Mouse (Mus musculus): ENCODE data around the gene Nuf2. TPM values are rescaled to one million over a fixed set of nuclear protein-coding genes. Genes with fewer than 3 reads are reported as not detected.

The Nuf2 gene
- total RNA-seq (2015) (69.4 and 84.3 TPM in 2 replicates), total RNA-seq (2017) (148 and 151 TPM in 2 replicates)

- peak; percentile 99 for ATAC-seq (replicated peaks; ENCODE audit: poor library complexity)
Observed at GRCm38 (mm10) chr1:169530876-169531701, at the start of gene Nuf2. Nuf2 (minus strand) TSS chr1:169531464.

- no peak for ATAC-seq (replicated peaks; ENCODE audit: poor library complexity)
Observed at GRCm38 (mm10) chr1:169579572-169579971, 48.3 kb upstream of the Nuf2 start.

GRCm38 (mm10) chr1:169574136-169574535 is 42.9 kb upstream of the Nuf2 start:
- ATAC-seq (replicated peaks; ENCODE audit: poor library complexity): no peak

GRCm38 (mm10) chr1:169555621-169556020 is 24.4 kb upstream of the Nuf2 start:
- ATAC-seq (replicated peaks; ENCODE audit: poor library complexity): no peak

GRCm38 (mm10) chr1:169555019-169555418 is 23.8 kb upstream of the Nuf2 start:
- no peak for ATAC-seq (replicated peaks; ENCODE audit: poor library complexity)

- ATAC-seq (replicated peaks; ENCODE audit: poor library complexity): no peak
Observed at GRCm38 (mm10) chr1:169553446-169553845, 22.2 kb upstream of the Nuf2 start.

- no peak for ATAC-seq (replicated peaks; ENCODE audit: poor library complexity)
Observed at GRCm38 (mm10) chr1:169540415-169540814, 9.2 kb upstream of the Nuf2 start.

GRCm38 (mm10) chr1:169531702-169532535 is 655 bp upstream of the Nuf2 start:
- ATAC-seq (replicated peaks; ENCODE audit: poor library complexity): peak; percentile 56

- ATAC-seq (replicated peaks; ENCODE audit: poor library complexity): no peak
Observed at GRCm38 (mm10) chr1:169529996-169530518, 1.2 kb downstream of the Nuf2 start.

- ATAC-seq (replicated peaks; ENCODE audit: poor library complexity): no peak
Observed at GRCm38 (mm10) chr1:169526006-169526680, 5.1 kb downstream of the Nuf2 start.

- 0 out of 2 replicates have a peak, but pooled peaks have one; percentile 32 for ATAC-seq (replicated peaks; ENCODE audit: poor library complexity)
Observed at GRCm38 (mm10) chr1:169519337-169519736, 11.9 kb downstream of the Nuf2 start.

GRCm38 (mm10) chr1:169517899-169518517 is 13.3 kb downstream of the Nuf2 start:
- peak; percentile 82 for ATAC-seq (replicated peaks; ENCODE audit: poor library complexity)

- ATAC-seq (replicated peaks; ENCODE audit: poor library complexity): no peak
Observed at GRCm38 (mm10) chr1:169517376-169517892, 13.8 kb downstream of the Nuf2 start.

- no peak for ATAC-seq (replicated peaks; ENCODE audit: poor library complexity)
Observed at GRCm38 (mm10) chr1:169506354-169506753, 24.9 kb downstream of the Nuf2 start.

GRCm38 (mm10) chr1:169502876-169503275 is 28.4 kb downstream of the Nuf2 start:
- ATAC-seq (replicated peaks; ENCODE audit: poor library complexity): no peak

- ATAC-seq (replicated peaks; ENCODE audit: poor library complexity): 0 out of 2 replicates have a peak, but pooled peaks have one; percentile 53
Observed at GRCm38 (mm10) chr1:169495621-169496020, 35.6 kb downstream of the Nuf2 start.

- ATAC-seq (replicated peaks; ENCODE audit: poor library complexity): no peak
Observed at GRCm38 (mm10) chr1:169491561-169491960, 39.7 kb downstream of the Nuf2 start.

GRCm38 (mm10) chr1:169485408-169485885 is 45.8 kb downstream of the Nuf2 start:
- no peak for ATAC-seq (replicated peaks; ENCODE audit: poor library complexity)

- ATAC-seq (replicated peaks; ENCODE audit: poor library complexity): no peak
Observed at GRCm38 (mm10) chr1:169484565-169484964, 46.7 kb downstream of the Nuf2 start.

Data from megakaryocyte progenitor cell, adult 5-6 weeks (primary cell).